Mouse (Mus musculus): ENCODE data around the gene Ust. TPM values are rescaled to one million over a fixed set of nuclear protein-coding genes. Genes with fewer than 3 reads are reported as not detected.
A peak's percentile ranks its signal among the peaks of the same experiment; 100 is the strongest.

The Ust gene
- polyA plus RNA-seq, 1 experiment from 2014 or later, result 10.8 TPM

DNA sequence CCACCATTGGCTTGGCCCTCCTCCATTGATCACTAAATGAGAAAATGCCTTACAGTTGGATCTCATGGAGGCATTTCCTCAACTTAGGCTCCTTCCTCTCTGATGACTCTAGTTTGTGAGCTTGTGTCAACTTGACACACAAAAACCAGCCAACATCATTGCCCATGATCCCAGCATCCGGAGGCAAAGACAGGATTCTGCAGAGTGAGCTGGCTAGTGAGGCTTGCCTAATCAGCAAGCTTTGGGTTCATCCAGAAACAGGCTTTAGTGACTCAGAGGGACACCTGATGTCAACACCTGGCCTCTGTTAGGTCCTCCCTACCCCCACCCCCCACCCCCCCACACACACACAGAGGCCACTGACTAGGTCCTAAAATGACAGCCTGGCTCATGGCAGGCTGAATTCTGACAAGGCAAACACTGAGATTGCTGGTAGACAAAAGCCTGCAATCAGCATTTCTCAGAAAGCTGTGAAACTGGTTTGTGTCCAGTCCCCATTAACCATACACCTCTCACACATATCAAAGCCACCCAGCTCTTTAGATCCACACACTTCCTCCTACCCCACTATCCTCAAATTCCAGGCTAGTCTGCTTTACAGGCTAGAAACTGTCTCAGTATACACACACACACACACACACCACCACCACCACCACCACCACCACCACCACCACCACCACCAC is 26.6 kb downstream of the Ust start:
- Histone ChIP-seq H3K9ac (ENCODE audit: low read depth, low read length) (no peak overlapping the region), H3K27me3 (replicated peaks; ENCODE audit: control insufficient read depth, insufficient read depth, low read length) (no peaks in the 10 kb centered on the region), H3K27ac (replicated peaks; ENCODE audit: low read depth, low read length) (no peak overlapping the region), H3K4me2 (ENCODE audit: low read depth, low read length) (no peak overlapping the region), H3K9me3 (ENCODE audit: control insufficient read depth, low read length) (no peaks in the 10 kb centered on the region), H3K4me1 (ENCODE audit: control insufficient read depth, insufficient read depth, low read length) (peaks cover 8% of the 10 kb centered on the region; the same call in 1 of the 2 replicates), H3K4me3 (ENCODE audit: low read depth, low read length) (no peak overlapping the region), H3K36me3 (ENCODE audit: control insufficient read depth, insufficient read depth, low read length) (no peaks in the 10 kb centered on the region)
- DNase-seq (ENCODE audit: low spot score) (peak; percentile 21), ATAC-seq (ENCODE audit: low read depth) (peak; percentile 34; the same call in 1 of the 2 replicates)
- WGBS, result 91% methylated on average over 1 of the region's 1 CpGs

DNA sequence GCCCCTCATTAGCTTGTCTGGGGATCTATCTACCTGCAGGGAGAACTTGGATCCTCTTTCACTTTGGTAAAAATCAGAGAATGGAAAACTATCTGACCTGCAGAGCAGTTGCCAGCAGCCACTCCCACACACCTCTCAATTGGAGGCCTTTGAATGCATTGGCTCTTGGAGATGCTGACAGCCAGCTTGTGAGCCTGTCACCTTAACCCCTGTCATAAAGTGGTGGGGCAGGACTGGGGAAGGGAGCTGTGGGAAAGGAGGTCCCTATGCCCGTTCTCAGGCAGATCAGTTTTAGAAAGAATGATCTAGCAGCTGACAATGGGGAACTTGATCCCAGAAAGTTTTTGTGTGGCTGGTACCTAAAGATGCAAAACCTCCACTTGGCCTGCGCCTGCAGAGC is 31.2 kb downstream of the Ust start:
- 68% methylated on average over 2 of the region's 2 CpGs for WGBS
- no peaks in the 10 kb centered on the region for H3K36me3 ChIP-seq (ENCODE audit: control insufficient read depth, insufficient read depth, low read length)
- H3K9ac ChIP-seq (ENCODE audit: low read depth, low read length), result no peak overlapping the region
- no peak overlapping the region for H3K4me2 ChIP-seq (ENCODE audit: low read depth, low read length)
- H3K4me3 ChIP-seq (ENCODE audit: low read depth, low read length), result no peak overlapping the region
- no peak overlapping the region for H3K27ac ChIP-seq (replicated peaks; ENCODE audit: low read depth, low read length)
- H3K4me1 ChIP-seq (ENCODE audit: control insufficient read depth, insufficient read depth, low read length), result no peaks in the 10 kb centered on the region
- peak; percentile 23 for DNase-seq (ENCODE audit: low spot score)
- no peaks in the 10 kb centered on the region for H3K9me3 ChIP-seq (ENCODE audit: control insufficient read depth, low read length)
- H3K27me3 ChIP-seq (replicated peaks; ENCODE audit: control insufficient read depth, insufficient read depth, low read length), result no peaks in the 10 kb centered on the region
- ATAC-seq (ENCODE audit: low read depth), result peak; percentile 70; the same call in 1 of the 2 replicates

DNA sequence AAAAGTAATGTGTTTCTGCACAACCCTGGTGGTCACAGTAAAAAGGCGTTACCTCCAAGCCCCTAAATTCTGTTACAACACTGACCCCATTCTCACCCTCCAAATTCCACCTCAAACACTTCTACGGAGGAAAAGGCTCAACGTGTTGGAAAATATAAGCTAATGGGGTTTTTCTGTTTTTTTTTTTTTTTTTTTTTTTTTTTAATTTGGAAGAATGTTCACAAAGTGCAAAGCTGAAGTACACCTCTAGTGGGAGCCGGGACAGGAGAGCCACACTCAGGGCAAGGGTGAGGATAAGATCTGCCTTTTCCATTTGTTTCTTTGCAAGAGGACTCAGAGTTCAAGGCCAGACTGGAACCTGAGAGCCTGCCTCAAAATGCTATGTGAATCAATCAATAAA is 34.1 kb downstream of the Ust start:
- Histone ChIP-seq H3K27ac (replicated peaks; ENCODE audit: low read depth, low read length) (no peak overlapping the region), H3K36me3 (ENCODE audit: control insufficient read depth, insufficient read depth, low read length) (no peaks in the 10 kb centered on the region), H3K9me3 (ENCODE audit: control insufficient read depth, low read length) (no peaks in the 10 kb centered on the region), H3K4me2 (ENCODE audit: low read depth, low read length) (no peak overlapping the region), H3K4me3 (ENCODE audit: low read depth, low read length) (no peak overlapping the region), H3K27me3 (replicated peaks; ENCODE audit: control insufficient read depth, insufficient read depth, low read length) (no peaks in the 10 kb centered on the region), H3K4me1 (ENCODE audit: control insufficient read depth, insufficient read depth, low read length) (no peaks in the 10 kb centered on the region), H3K9ac (ENCODE audit: low read depth, low read length) (no peak overlapping the region)
- WGBS, result 81% methylated on average over 4 of the region's 4 CpGs
- no peak for DNase-seq (ENCODE audit: low spot score)
- no peak for ATAC-seq (ENCODE audit: low read depth)

DNA sequence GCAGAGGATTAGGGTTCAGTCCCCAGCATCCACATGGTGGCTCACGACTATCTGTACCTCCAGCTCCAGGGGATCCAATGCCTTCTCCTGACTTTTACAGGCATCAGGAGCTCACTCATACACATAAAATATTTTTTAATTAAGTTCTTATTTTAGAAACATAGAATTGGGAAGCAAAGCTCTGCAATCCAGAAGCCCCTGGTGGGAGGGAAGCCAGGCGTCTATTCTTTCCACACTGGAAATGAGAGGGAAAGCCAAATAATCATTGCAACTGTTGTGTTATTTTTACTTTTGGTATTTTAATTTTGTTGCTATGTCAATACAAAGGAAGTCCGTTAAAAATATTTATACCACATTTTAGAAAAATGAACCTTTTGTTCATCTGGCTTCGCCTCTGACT is 35.8 kb downstream of the Ust start:
- no peaks in the 10 kb centered on the region for H3K27me3 ChIP-seq (replicated peaks; ENCODE audit: control insufficient read depth, insufficient read depth, low read length)
- H3K9me3 ChIP-seq (ENCODE audit: control insufficient read depth, low read length), result no peaks in the 10 kb centered on the region
- H3K36me3 ChIP-seq (ENCODE audit: control insufficient read depth, insufficient read depth, low read length), result no peaks in the 10 kb centered on the region
- no peaks in the 10 kb centered on the region for H3K4me1 ChIP-seq (ENCODE audit: control insufficient read depth, insufficient read depth, low read length)
- no peak overlapping the region for H3K27ac ChIP-seq (replicated peaks; ENCODE audit: low read depth, low read length)
- ATAC-seq (ENCODE audit: low read depth), result no peak
- H3K4me2 ChIP-seq (ENCODE audit: low read depth, low read length), result no peak overlapping the region
- no peak overlapping the region for H3K9ac ChIP-seq (ENCODE audit: low read depth, low read length)
- DNase-seq (ENCODE audit: low spot score), result no peak
- WGBS, result 84% methylated on average over 4 of the region's 4 CpGs
- H3K4me3 ChIP-seq (ENCODE audit: low read depth, low read length), result no peak overlapping the region

DNA sequence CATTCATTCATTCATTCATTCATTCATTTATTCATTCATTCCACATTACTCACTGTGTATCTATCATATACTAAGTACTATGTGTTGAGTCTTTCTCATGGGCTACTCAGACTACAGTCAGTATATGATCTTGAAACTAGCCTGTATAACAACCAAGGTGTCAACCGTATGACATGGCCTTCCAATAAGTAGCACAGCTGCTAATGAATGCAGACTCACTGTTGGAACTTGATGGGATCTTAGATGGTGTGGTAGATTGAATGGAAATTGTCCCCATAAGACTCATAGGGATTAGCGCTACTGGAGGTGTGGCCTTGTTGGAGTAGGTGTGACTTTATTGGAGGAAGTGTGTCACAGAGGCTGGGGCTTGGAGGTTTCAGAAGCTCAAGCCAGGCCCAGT is 38.8 kb downstream of the Ust start:
- Histone ChIP-seq H3K9me3 (ENCODE audit: control insufficient read depth, low read length) (no peaks in the 10 kb centered on the region), H3K4me3 (ENCODE audit: low read depth, low read length) (no peak overlapping the region), H3K27me3 (replicated peaks; ENCODE audit: control insufficient read depth, insufficient read depth, low read length) (no peaks in the 10 kb centered on the region), H3K4me1 (ENCODE audit: control insufficient read depth, insufficient read depth, low read length) (no peaks in the 10 kb centered on the region), H3K4me2 (ENCODE audit: low read depth, low read length) (no peak overlapping the region), H3K36me3 (ENCODE audit: control insufficient read depth, insufficient read depth, low read length) (no peaks in the 10 kb centered on the region), H3K27ac (replicated peaks; ENCODE audit: low read depth, low read length) (no peak overlapping the region), H3K9ac (ENCODE audit: low read depth, low read length) (no peak overlapping the region)
- WGBS, result 96% methylated on average over 2 of the region's 2 CpGs
- no peak for DNase-seq (ENCODE audit: low spot score)
- ATAC-seq (ENCODE audit: low read depth), result no peak

DNA sequence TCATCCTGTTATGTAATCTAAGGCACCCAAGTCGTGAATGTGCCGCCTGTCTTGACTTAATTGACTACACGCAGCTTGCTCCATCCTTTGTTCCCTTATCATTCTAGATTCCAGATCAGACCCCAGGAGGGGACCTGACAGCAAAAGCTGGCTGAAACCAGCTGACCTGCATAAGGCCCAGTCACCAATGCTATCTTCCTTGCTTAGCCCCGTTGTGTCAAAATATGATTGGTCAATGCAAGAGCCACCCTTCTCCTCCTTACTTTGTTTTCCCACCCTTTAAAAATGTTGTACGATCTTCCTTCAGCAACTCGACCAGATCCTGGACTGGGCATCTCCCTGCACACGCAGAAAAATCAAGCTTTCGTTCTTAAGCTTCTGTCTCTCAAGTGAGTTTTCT is 40.7 kb downstream of the Ust start:
- no peak overlapping the region for H3K27ac ChIP-seq (replicated peaks; ENCODE audit: low read depth, low read length)
- WGBS, result 85% methylated on average over 8 of the region's 8 CpGs
- no peaks in the 10 kb centered on the region for H3K36me3 ChIP-seq (ENCODE audit: control insufficient read depth, insufficient read depth, low read length)
- DNase-seq (ENCODE audit: low spot score), result no peak
- no peak for ATAC-seq (ENCODE audit: low read depth)
- H3K4me3 ChIP-seq (ENCODE audit: low read depth, low read length), result no peak overlapping the region
- no peaks in the 10 kb centered on the region for H3K27me3 ChIP-seq (replicated peaks; ENCODE audit: control insufficient read depth, insufficient read depth, low read length)
- no peak overlapping the region for H3K4me2 ChIP-seq (ENCODE audit: low read depth, low read length)
- H3K4me1 ChIP-seq (ENCODE audit: control insufficient read depth, insufficient read depth, low read length), result no peaks in the 10 kb centered on the region
- H3K9ac ChIP-seq (ENCODE audit: low read depth, low read length), result no peak overlapping the region
- H3K9me3 ChIP-seq (ENCODE audit: control insufficient read depth, low read length), result no peaks in the 10 kb centered on the region

DNA sequence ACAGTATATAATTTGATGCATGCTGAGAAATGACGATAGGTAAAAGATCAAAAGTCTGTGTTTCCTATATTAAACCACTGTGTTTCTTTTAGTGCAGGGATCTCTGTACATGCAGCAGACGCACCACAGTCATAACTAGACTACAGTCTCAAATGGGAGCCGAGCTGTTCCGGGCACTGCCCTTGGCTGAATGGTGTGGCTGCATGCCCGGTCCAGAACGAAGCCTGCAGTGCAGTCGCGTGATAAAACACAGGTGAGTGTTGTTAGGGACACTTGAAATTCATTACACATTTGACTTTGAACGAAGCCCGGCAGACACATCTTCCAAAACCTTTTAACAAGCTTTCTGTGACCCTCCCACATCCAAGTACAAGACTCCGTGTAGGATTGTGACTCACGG is 46.6 kb downstream of the Ust start:
- Histone ChIP-seq H3K9me3 (ENCODE audit: control insufficient read depth, low read length) (no peaks in the 10 kb centered on the region), H3K4me3 (ENCODE audit: low read depth, low read length) (no peak overlapping the region), H3K36me3 (ENCODE audit: control insufficient read depth, insufficient read depth, low read length) (no peaks in the 10 kb centered on the region), H3K27me3 (replicated peaks; ENCODE audit: control insufficient read depth, insufficient read depth, low read length) (no peaks in the 10 kb centered on the region), H3K27ac (replicated peaks; ENCODE audit: low read depth, low read length) (no peak overlapping the region), H3K4me2 (ENCODE audit: low read depth, low read length) (no peak overlapping the region), H3K9ac (ENCODE audit: low read depth, low read length) (no peak overlapping the region), H3K4me1 (ENCODE audit: control insufficient read depth, insufficient read depth, low read length) (no peaks in the 10 kb centered on the region)
- no peak for ATAC-seq (ENCODE audit: low read depth)
- no peak for DNase-seq (ENCODE audit: low spot score)
- WGBS, result 69% methylated on average over 12 of the region's 12 CpGs

DNA sequence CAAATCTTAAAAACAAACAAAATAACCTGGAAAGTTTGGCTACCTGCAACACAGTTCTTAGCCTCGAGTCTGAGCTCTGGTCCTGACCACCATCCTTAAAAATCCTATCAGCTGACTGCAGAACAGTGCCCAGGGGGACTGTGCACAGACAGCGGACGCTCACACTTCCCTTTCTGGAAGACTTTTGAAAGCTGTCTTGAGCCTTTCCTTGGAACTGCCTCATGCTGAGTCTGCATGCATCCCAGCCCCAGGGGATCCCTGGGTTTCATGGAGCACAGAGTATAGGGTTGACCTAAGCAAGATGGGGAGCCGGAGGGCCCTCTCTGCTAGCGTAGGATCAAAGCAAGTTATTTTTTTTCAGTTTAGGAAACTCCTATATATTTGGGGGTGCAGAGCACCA is 47.6 kb downstream of the Ust start:
- Histone ChIP-seq H3K4me2 (ENCODE audit: low read depth, low read length) (no peak overlapping the region), H3K9me3 (ENCODE audit: control insufficient read depth, low read length) (no peaks in the 10 kb centered on the region), H3K27ac (replicated peaks; ENCODE audit: low read depth, low read length) (no peak overlapping the region), H3K9ac (ENCODE audit: low read depth, low read length) (no peak overlapping the region), H3K27me3 (replicated peaks; ENCODE audit: control insufficient read depth, insufficient read depth, low read length) (no peaks in the 10 kb centered on the region), H3K4me3 (ENCODE audit: low read depth, low read length) (no peak overlapping the region), H3K36me3 (ENCODE audit: control insufficient read depth, insufficient read depth, low read length) (no peaks in the 10 kb centered on the region), H3K4me1 (ENCODE audit: control insufficient read depth, insufficient read depth, low read length) (0 out of 2 replicates have a peak, but pooled peaks cover 1% of the 10 kb centered on the region)
- no peak for ATAC-seq (ENCODE audit: low read depth)
- WGBS, result 34% methylated on average over 5 of the region's 5 CpGs
- no peak for DNase-seq (ENCODE audit: low spot score)

DNA sequence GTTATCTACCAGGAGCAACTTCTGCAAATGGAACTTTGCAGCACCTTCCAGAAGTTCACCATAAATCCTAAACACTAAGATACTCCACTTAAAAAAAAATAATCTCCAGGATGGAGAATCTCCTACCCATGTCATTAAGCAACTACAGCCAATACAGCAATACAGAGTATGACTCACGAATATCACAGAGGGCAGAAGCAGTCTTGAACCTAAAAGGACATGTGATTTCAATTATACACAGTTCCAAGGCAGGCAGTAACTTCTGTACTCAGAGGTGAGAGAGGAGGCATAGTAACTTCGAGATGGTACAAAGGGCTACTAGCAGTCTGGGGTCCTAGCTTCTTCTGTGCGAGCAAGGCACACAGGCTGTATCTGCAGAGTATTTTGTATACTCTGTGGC is 49.1 kb downstream of the Ust start:
- no peak overlapping the region for H3K4me2 ChIP-seq (ENCODE audit: low read depth, low read length)
- H3K36me3 ChIP-seq (ENCODE audit: control insufficient read depth, insufficient read depth, low read length), result no peaks in the 10 kb centered on the region
- no peak overlapping the region for H3K4me3 ChIP-seq (ENCODE audit: low read depth, low read length)
- no peak overlapping the region for H3K9ac ChIP-seq (ENCODE audit: low read depth, low read length)
- ATAC-seq (ENCODE audit: low read depth) (no peak), DNase-seq (ENCODE audit: low spot score) (no peak)
- 30% methylated on average over 3 of the region's 3 CpGs for WGBS
- 0 out of 2 replicates have a peak, but pooled peaks cover 3% of the 10 kb centered on the region for H3K4me1 ChIP-seq (ENCODE audit: control insufficient read depth, insufficient read depth, low read length)
- H3K27me3 ChIP-seq (replicated peaks; ENCODE audit: control insufficient read depth, insufficient read depth, low read length), result no peaks in the 10 kb centered on the region
- H3K27ac ChIP-seq (replicated peaks; ENCODE audit: low read depth, low read length), result no peak overlapping the region
- H3K9me3 ChIP-seq (ENCODE audit: control insufficient read depth, low read length), result no peaks in the 10 kb centered on the region
